ENCODE assay signal across 9 mouse cellular contexts in the genomic region with DNA sequence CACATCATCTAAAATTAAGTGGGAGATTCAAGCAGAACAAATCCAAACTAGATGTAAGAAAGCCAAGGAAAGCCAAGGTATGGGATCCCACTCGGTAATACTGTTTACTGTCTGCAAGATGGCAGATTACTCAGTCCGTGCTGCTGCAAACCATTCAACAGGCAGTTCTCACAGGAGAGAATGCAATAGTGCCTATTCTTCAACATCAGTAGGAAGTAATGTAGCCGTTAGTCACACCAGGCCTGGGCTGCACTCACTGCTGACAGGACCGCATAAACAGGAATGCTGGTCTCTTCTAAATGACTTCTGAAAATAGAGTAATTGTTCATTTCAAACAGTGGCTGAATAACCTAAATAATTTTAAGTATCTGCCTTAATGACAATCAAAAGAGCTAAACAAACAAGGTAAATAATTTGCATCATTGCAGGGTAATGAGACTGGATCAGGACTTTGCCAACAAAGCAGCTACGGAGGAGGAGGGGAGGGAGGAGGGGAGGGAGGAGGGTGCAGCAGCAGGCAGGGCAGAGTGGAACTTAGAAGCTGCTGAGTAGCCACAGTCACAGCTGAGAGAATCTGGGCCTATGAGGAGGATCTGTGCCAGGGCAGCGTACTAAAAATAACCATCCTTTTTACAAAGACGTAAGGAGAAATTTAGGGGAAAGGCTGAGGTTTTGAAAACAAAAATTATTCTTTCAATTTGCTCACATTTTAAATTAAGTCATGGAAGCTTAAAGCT. TPM values are rescaled to one million over a fixed set of nuclear protein-coding genes. Genes with fewer than 3 reads are reported as not detected.
DNase-seq lines count a peak whose midpoint lies in the region; ATAC-seq lines count a peak whose summit lies in the region.
"Had no signal": no experiment of that assay in that cellular context is flagged by ENCODE, and none has a peak within 500 bp of the region (broad histone marks: within the 10 kb centered on the region; RNA-seq: fewer than 3 reads in every experiment).

No protein-coding gene starts in this region.

- no peak for ATAC-seq in hindbrain, embryonic 15.5 days (ENCODE audit: low FRiP score, low read depth)
- no peak for ATAC-seq in hindbrain, embryonic 12.5 days (ENCODE audit: low FRiP score)
- peak; percentile 72; the same call in 1 of the 2 replicates for ATAC-seq in heart, embryonic 14.5 days (ENCODE audit: insufficient number of reproducible peaks, insufficient read depth, low FRiP score, low read depth)

- peak; percentile 41 to 68 for DNase-seq in left cerebral cortex, postnatal 14 days (ENCODE audit: low spot score in 2 of 2)
- DNase-seq in telencephalon, adult 2 months (ENCODE audit: low read depth, low spot score) = peak; percentile 68
- DNase-seq in urinary bladder, postnatal 25 days (ENCODE audit: low spot score) = no peak
- DNase-seq in cerebellum, adult 11 months = no peak

- H3K27me3 ChIP-seq in hindbrain, embryonic 15.5 days = no peaks in the 10 kb centered on the region
- H3K27me3 ChIP-seq in hindbrain, embryonic 12.5 days = no peaks in the 10 kb centered on the region
- H3K27me3 ChIP-seq in heart, embryonic 14.5 days (ENCODE audit: control insufficient read depth, insufficient read depth, low read length) = no peaks in the 10 kb centered on the region
- H3K27me3 ChIP-seq: neural tube, embryonic 12.5 days had no signal

- no peak overlapping the region for H3K9ac ChIP-seq in hindbrain, embryonic 15.5 days
- no peak overlapping the region for H3K9ac ChIP-seq in hindbrain, embryonic 12.5 days
- peak overlapping the region; percentile 41 for H3K9ac ChIP-seq in heart, embryonic 14.5 days (ENCODE audit: low read length)
- H3K9ac ChIP-seq: neural tube, embryonic 12.5 days had no signal

- H3K4me2 ChIP-seq in hindbrain, embryonic 15.5 days = no peak overlapping the region
- H3K4me2 ChIP-seq in hindbrain, embryonic 12.5 days (replicated peaks) = no peak overlapping the region
- H3K4me2 ChIP-seq in heart, embryonic 14.5 days (ENCODE audit: low read length) = peak overlapping the region; percentile 21
- H3K4me2 ChIP-seq: neural tube, embryonic 12.5 days had no signal

- H3K27ac ChIP-seq in hindbrain, embryonic 15.5 days (replicated peaks) = peak overlapping the region; percentile 51; the same call in 1 of the 2 replicates
- H3K27ac ChIP-seq in hindbrain, embryonic 12.5 days = no peak overlapping the region
- peak overlapping the region; percentile 97 for H3K27ac ChIP-seq in brown adipose tissue, adult 24 weeks (replicated peaks; ENCODE audit: low read depth, low read length)
- peak overlapping the region; percentile 54 to 87 for H3K27ac ChIP-seq in heart, embryonic 14.5 days (replicated peaks in 1 of 2; ENCODE audit: control insufficient read depth in 1 of 2, insufficient read depth in 1 of 2, low read depth in 2 of 2, low read length in 2 of 2)
- H3K27ac ChIP-seq: neural tube, embryonic 12.5 days had no signal

- intact Hi-C loops in left cerebral cortex, postnatal 14 days (cut with DNase I) = no loop called here

- no peak overlapping the region for H3K4me3 ChIP-seq in hindbrain, embryonic 15.5 days
- H3K4me3 ChIP-seq in hindbrain, embryonic 12.5 days = no peak overlapping the region
- no peak overlapping the region for H3K4me3 ChIP-seq in brown adipose tissue, adult 24 weeks (ENCODE audit: insufficient read depth, low read depth, low read length)
- no peak overlapping the region for H3K4me3 ChIP-seq in heart, embryonic 14.5 days (ENCODE audit: control insufficient read depth in 1 of 2, insufficient read depth in 1 of 2, low read depth in 1 of 2, low read length in 2 of 2)
- H3K4me3 ChIP-seq: neural tube, embryonic 12.5 days had no signal

- 25% methylated on average over 7 of the region's 7 CpGs for WGBS in hindbrain, embryonic 15.5 days
- 47% methylated on average over 7 of the region's 7 CpGs for WGBS in hindbrain, embryonic 12.5 days
- 29% methylated on average over 7 of the region's 7 CpGs for WGBS in heart, embryonic 14.5 days

- peaks cover 26% of the 10 kb centered on the region for H3K4me1 ChIP-seq in hindbrain, embryonic 15.5 days (replicated peaks)
- H3K4me1 ChIP-seq in hindbrain, embryonic 12.5 days = peaks cover 13% of the 10 kb centered on the region
- H3K4me1 ChIP-seq in brown adipose tissue, adult 24 weeks (ENCODE audit: control insufficient read depth, insufficient read depth, insufficient read length, low read length) = peaks cover 10% of the 10 kb centered on the region
- peaks cover 10 to 39% of the 10 kb centered on the region in 2 experiments for H3K4me1 ChIP-seq in heart, embryonic 14.5 days (ENCODE audit: control insufficient read depth in 2 of 2, insufficient read depth in 2 of 2, low read length in 2 of 2)

- no peaks in the 10 kb centered on the region for H3K9me3 ChIP-seq in hindbrain, embryonic 15.5 days
- no peaks in the 10 kb centered on the region for H3K9me3 ChIP-seq in hindbrain, embryonic 12.5 days (replicated peaks)
- no peaks in the 10 kb centered on the region for H3K9me3 ChIP-seq in heart, embryonic 14.5 days (ENCODE audit: control insufficient read depth, low read length)
- H3K9me3 ChIP-seq: neural tube, embryonic 12.5 days had no signal

- peaks cover 4% of the 10 kb centered on the region; the same call in 1 of the 2 replicates for H3K36me3 ChIP-seq in hindbrain, embryonic 15.5 days
- peaks cover 8% of the 10 kb centered on the region for H3K36me3 ChIP-seq in hindbrain, embryonic 12.5 days
- peaks cover 10% of the 10 kb centered on the region for H3K36me3 ChIP-seq in heart, embryonic 14.5 days (ENCODE audit: control insufficient read depth, insufficient read depth, low read length)

RNA-seq across cellular contexts. Expression of gene Tspan3, which starts 13.4 kb away (rescaled TPM):
- 598 and 606 TPM in 2 replicates for polyA plus RNA-seq in hindbrain, embryonic 15.5 days (2015; fragmentation: Nextera tagmentation; extraction: Ambion mirVana)
- 495 and 515 TPM in 2 replicates for polyA plus RNA-seq in hindbrain, embryonic 12.5 days (2016; fragmentation: Nextera tagmentation; extraction: Ambion mirVana)
- 171 and 213 TPM in 2 replicates for polyA plus RNA-seq in brown adipose tissue, adult 24 weeks (2012; ENCODE audit: insufficient read depth, insufficient read length, missing spikeins)
- polyA plus RNA-seq in heart, embryonic 14.5 days (2014; fragmentation: Nextera tagmentation; extraction: Ambion mirVana) = 469 and 487 TPM in 2 replicates
- 100 to 1,000 TPM; 415 to 420 TPM for total RNA-seq in left cerebral cortex, postnatal 14 days (2021)

Comparison
In these comparisons a context has a peak if more than half of its experiments do, and no peak if none do; other contexts are left out.
1. DNase-seq: peak in left cerebral cortex, postnatal 14 days (2 of 2) and telencephalon, adult 2 months (single experiment); none in urinary bladder, postnatal 25 days (single experiment) and cerebellum, adult 11 months (single experiment).